Mouse (Mus musculus) limb, embryonic 11.5 days (tissue): ENCODE data around the gene Ccng2. TPM values are rescaled to one million over a fixed set of nuclear protein-coding genes. Genes with fewer than 3 reads are reported as not detected.

Source experiments
- ATAC-seq: fragments of 200-750 bp; cut with Nextera tagmentation; 2 replicates; pipeline ENCODE4 v1.8.0; 2017; ENCODE audit warnings: low read depth; ENCODE audit not compliant: insufficient number of reproducible peaks, low FRiP score, low TSS enrichment
- DNase-seq: peaks from one replicate; pipeline ENCODE4 v3.0.0-alpha.2; 2015; ENCODE audit warnings: low spot score
- H3K27ac ChIP-seq: fragments of 300-500 bp; sonication (generic); replicated peaks from 2 replicates; pipeline ENCODE4 v1.5.1; 2014; ENCODE audit warnings: low read depth, mild to moderate bottlenecking, low read length
- H3K27me3 ChIP-seq: fragments of 300-500 bp; sonication (generic); 2 replicates; pipeline ENCODE4 v1.6.1; 2014; ENCODE audit warnings: mild to moderate bottlenecking, low read length, mixed read lengths; ENCODE audit not compliant: control insufficient read depth, insufficient read depth
- H3K36me3 ChIP-seq: fragments of 300-500 bp; sonication (generic); 2 replicates; pipeline ENCODE4 v1.6.1; 2014; ENCODE audit warnings: mild to moderate bottlenecking, low read length, moderate library complexity, mixed read lengths; ENCODE audit not compliant: control insufficient read depth, insufficient read depth
- H3K4me1 ChIP-seq: fragments of 300-500 bp; sonication (generic); 2 replicates; pipeline ENCODE4 v1.6.1; 2014; ENCODE audit warnings: low read length, mixed read lengths; ENCODE audit not compliant: control insufficient read depth, insufficient read depth
- H3K4me2 ChIP-seq: fragments of 300-500 bp; sonication (generic); 2 replicates; pipeline ENCODE4 v1.6.1; 2014; ENCODE audit warnings: low read depth, mild to moderate bottlenecking, moderate library complexity; ENCODE audit not compliant: severe bottlenecking
- H3K4me3 ChIP-seq: fragments of 300-500 bp; sonication (generic); 2 replicates; pipeline ENCODE4 v1.5.1; 2014; ENCODE audit warnings: low read depth, low read length
- H3K9ac ChIP-seq: fragments of 300-500 bp; sonication (generic); 2 replicates; pipeline ENCODE4 v1.6.1; 2014; ENCODE audit warnings: mild to moderate bottlenecking, low read length
- H3K9me3 ChIP-seq: fragments of 300-500 bp; sonication (generic); 2 replicates; pipeline ENCODE4 v1.6.1; 2016; ENCODE audit warnings: low read length; ENCODE audit not compliant: control insufficient read depth
- WGBS: fragments of 180-500 bp; shearing (Covaris S2); extraction: QIAGEN DNeasy Blood & Tissue Kit; methylation state at CpG from one replicate; pipeline ENCODE4 v1.1.7; 2014; 5-methylcytosine and 5-hydroxymethylcytosine counted together
- polyA plus RNA-seq: library from polyadenylated mRNA; unstranded; fragments of >200 nt; fragmentation: Nextera tagmentation; extraction: Ambion mirVana; gene quantifications from 2 replicates; pipeline ENCODE4 v1.2.1, GENCODE M21; 2014

Gene Ccng2
- polyA plus RNA-seq, 1 experiment from 2014 or later, result 79.1 TPM

DNA sequence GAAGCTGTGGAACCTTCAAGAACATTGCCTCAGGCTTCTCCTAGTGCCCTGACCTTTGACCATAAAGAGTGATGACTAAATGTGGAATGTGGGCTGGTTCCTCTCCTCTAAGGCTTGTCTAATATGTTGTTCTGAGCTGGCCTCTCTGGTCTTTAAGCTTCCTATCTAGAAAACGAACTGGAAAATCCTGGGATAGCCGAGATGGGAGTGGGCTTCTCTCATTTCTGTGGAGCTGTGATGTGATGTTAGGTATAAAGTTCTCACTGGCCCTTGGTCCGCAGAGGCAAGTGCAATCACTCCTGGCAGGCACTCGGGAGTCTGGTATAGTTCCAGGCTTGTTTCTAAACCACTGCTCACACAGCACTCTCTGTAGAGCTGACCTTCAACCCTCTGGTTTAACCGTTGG, 29.3 kb downstream of the Ccng2 start:
- H3K4me3 ChIP-seq, result no peak overlapping the region
- H3K9ac ChIP-seq, result no peak overlapping the region
- H3K4me1 ChIP-seq, result no peaks in the 10 kb centered on the region
- DNase-seq (no peak), ATAC-seq (no peak)
- H3K4me2 ChIP-seq, result no peak overlapping the region
- no peaks in the 10 kb centered on the region for H3K36me3 ChIP-seq
- H3K27ac ChIP-seq, result no peak overlapping the region
- no peaks in the 10 kb centered on the region for H3K9me3 ChIP-seq
- 71% methylated on average over 5 of the region's 5 CpGs for WGBS
- no peaks in the 10 kb centered on the region for H3K27me3 ChIP-seq

DNA sequence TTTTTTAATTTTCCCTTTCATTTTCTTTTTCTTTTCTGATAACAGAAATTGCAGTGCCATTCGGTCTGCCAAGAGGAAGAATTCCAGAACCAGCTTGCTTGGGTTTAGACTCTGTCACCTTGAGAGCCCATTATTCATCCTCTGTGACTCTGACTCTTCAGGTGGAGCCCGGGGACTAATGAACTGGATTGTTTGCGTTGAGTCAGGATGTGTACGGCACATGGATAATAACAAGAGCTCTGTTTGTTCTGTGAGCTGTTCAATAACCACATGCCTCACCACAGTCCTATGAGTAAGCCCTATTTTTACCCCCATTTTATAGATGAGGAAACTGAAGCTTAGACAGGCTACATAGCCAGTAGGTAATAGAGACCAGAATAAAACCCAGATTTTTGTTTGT, 29.7 kb downstream of the Ccng2 start:
- H3K36me3 ChIP-seq, result no peaks in the 10 kb centered on the region
- no peak overlapping the region for H3K4me3 ChIP-seq
- no peaks in the 10 kb centered on the region for H3K9me3 ChIP-seq
- WGBS, result 86% methylated on average over 4 of the region's 4 CpGs
- no peak for DNase-seq
- H3K4me2 ChIP-seq, result no peak overlapping the region
- ATAC-seq, result no peak
- H3K27me3 ChIP-seq, result no peaks in the 10 kb centered on the region
- no peaks in the 10 kb centered on the region for H3K4me1 ChIP-seq
- H3K9ac ChIP-seq, result no peak overlapping the region
- no peak overlapping the region for H3K27ac ChIP-seq

DNA sequence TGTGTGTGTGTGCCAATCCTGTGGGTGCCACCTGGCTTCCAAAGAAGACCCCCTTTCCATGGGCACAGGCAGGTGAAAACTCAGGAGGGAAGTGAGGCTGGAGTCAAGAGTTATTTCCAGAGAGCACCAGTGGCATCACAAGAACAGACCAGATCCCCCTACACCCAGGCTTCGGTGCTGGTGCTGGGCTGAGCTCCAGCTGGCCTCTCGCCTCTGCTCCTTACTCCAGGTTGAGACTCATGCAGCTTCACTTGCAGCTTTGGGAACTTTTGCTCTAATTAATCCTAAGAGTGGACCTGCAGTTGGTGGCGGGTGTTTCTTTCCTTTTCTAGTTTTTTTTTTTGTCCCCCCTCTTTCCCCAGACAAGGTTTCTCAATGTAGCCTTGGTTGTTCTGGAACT, 30.3 kb downstream of the Ccng2 start:
- Histone ChIP-seq H3K27me3 (no peaks in the 10 kb centered on the region), H3K27ac (no peak overlapping the region), H3K4me1 (no peaks in the 10 kb centered on the region), H3K9ac (no peak overlapping the region), H3K4me3 (no peak overlapping the region), H3K9me3 (no peaks in the 10 kb centered on the region), H3K4me2 (no peak overlapping the region), H3K36me3 (no peaks in the 10 kb centered on the region)
- no peak for DNase-seq
- 89% methylated on average over 3 of the region's 3 CpGs for WGBS
- ATAC-seq, result no peak

DNA sequence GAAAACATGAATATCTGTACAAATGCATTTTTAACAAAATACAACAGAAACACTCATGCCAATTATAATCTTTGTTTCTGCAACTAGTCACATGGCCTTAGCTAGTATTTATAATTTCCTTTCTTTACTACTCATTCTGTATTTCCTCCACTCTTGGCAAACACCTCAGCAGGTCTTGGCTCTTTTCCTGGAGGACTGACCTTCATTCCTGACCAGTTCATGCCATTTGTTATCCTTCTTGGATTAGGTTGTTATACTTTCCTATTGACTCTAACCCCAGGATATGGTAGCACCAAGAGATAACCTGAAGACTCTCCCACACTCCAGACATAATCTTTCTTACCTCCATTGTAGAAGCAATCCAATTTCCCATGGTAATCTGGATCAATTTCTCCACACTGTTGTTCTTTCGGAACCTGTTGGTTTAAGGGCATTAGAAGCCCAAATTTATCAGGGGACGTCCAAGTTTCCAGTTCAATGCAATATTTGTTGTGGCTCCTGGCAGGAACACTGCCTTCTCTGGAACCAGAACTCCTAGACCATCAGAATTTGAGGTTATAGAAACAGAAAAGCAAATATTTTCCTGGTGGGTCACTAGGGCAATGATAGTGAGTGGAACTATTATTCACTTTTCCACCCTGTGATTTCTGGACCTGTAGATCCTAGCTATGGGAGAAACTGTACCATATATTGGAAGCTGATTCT, 38.2 kb downstream of the Ccng2 start:
- H3K4me3 ChIP-seq, result no peak overlapping the region
- H3K27ac ChIP-seq, result no peak overlapping the region
- ATAC-seq (no peak), DNase-seq (no peak)
- no peaks in the 10 kb centered on the region for H3K4me1 ChIP-seq
- 88% methylated on average over 2 of the region's 2 CpGs for WGBS
- H3K4me2 ChIP-seq, result no peak overlapping the region
- no peak overlapping the region for H3K9ac ChIP-seq
- H3K36me3 ChIP-seq, result no peaks in the 10 kb centered on the region
- no peaks in the 10 kb centered on the region for H3K9me3 ChIP-seq
- no peaks in the 10 kb centered on the region for H3K27me3 ChIP-seq

DNA sequence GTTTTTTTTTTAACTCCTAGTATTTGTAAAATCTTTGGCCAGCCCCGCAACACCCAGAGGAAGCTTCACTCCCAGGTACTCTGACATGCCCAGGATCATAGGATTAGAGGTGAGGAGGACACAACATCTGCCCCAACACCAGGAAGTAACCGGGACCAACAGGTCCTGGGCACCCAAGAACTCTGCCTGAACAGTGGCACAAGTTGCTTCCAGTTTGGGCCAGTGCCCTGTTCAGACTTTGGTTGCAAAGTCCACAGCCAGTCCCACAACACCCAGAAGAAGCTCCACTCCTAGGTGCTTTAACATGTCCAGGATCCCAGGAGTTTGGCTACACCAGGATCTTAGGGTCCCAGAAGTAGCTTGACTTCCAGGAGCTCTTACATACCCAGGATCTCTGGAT, 41.9 kb downstream of the Ccng2 start:
- H3K36me3 ChIP-seq, result no peaks in the 10 kb centered on the region
- H3K4me2 ChIP-seq, result no peak overlapping the region
- WGBS, result 83% methylated on average over 2 of the region's 2 CpGs
- no peaks in the 10 kb centered on the region for H3K27me3 ChIP-seq
- no peak overlapping the region for H3K4me3 ChIP-seq
- DNase-seq (no peak), ATAC-seq (no peak)
- no peaks in the 10 kb centered on the region for H3K4me1 ChIP-seq
- H3K9me3 ChIP-seq, result no peaks in the 10 kb centered on the region
- H3K27ac ChIP-seq, result no peak overlapping the region
- no peak overlapping the region for H3K9ac ChIP-seq

DNA sequence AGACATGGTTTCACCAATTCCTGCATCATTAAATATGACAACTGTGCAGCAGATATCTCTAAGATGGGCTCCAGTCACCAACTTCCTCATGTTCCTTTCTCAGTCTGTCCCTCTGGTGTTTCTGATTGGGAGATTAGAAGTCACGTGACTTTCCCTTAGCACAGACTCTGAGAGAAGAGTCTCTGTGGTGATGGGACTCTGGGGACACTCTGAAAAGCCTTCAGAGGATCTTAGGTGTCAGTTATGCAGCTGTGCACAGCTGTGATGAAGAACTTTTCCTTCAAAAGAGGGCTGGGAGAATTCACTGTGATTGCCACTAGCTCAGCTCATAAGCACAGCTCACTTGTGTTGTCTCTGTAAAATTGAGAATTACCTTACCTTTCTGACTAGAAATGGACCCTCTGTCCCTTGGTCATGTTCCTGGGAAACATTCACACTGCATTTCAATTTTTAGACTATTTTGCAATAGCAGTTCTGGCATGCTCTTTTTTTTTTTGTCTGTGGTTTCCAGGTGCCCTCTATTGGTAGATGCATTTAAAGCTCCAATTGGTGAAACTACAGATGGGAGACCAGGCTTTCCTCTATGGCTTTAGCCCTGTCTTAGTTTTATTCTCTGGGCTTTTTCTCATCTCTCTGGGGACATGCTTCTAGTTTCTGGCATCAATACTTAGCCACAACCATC, 56.4 kb downstream of the Ccng2 start:
- Histone ChIP-seq H3K9me3 (no peaks in the 10 kb centered on the region), H3K9ac (no peak overlapping the region), H3K4me3 (no peak overlapping the region), H3K36me3 (no peaks in the 10 kb centered on the region), H3K27ac (no peak overlapping the region), H3K4me1 (no peaks in the 10 kb centered on the region), H3K4me2 (no peak overlapping the region), H3K27me3 (no peaks in the 10 kb centered on the region)
- ATAC-seq (no peak), DNase-seq (no peak)
- WGBS, result 59% methylated on average over 1 of the region's 1 CpGs

Other genes with a start within 250 kb of the Ccng2 start
- gene Sowahb, start 222.2 kb upstream of the Ccng2 start, polyA plus RNA-seq, result 0.28 and 0.72 TPM in 2 replicates
- 276 and 282 TPM in 2 replicates for gene Sept11, start 173.8 kb upstream of the Ccng2 start, polyA plus RNA-seq
- 147 and 161 TPM in 2 replicates for gene Ccni, start 60.8 kb upstream of the Ccng2 start, polyA plus RNA-seq
- gene 2010109A12Rik, start 60.7 kb upstream of the Ccng2 start, polyA plus RNA-seq, result 1.9 and 2.3 TPM in 2 replicates